In the genomic region with DNA sequence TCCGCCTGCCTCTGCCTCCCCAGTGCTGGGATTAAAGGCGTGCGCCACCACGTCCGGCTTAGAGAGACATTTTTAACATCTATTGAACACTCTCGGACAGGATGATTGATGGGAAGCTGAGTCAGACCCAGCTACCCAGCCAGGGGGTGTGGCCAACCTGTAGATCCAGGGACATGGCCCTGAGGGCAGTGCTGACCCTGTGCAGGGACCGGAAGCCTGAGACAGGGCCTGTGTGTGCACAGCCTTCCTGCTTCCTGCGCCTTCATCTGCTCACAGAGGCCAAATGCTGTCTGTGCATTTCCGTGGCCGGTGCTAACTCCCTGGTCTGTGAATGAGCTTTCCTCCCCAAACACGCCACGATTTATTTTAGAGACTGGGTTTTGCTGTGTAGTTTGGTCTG, we compare ENCODE assay signal across 15 mouse cellular contexts. TPM values are rescaled to one million over a fixed set of nuclear protein-coding genes. Genes with fewer than 3 reads are reported as not detected.
DNase-seq lines count a peak whose midpoint lies in the region; ATAC-seq lines count a peak whose summit lies in the region.
"Had no signal": no experiment of that assay in that cellular context is flagged by ENCODE, and none has a peak within 500 bp of the region (broad histone marks: within the 10 kb centered on the region; RNA-seq: fewer than 3 reads in every experiment).

No protein-coding gene starts in this region.

- H3K27me3 ChIP-seq in lung, embryonic 16.5 days (ENCODE audit: control insufficient read depth, insufficient read depth, low read depth, low read length): no peaks in the 10 kb centered on the region
- H3K27me3 ChIP-seq: liver, embryonic 13.5 days; neural tube, embryonic 13.5 days had no signal

- H3K36me3 ChIP-seq in lung, embryonic 16.5 days (ENCODE audit: control insufficient read depth, insufficient read depth, low read length): no peaks in the 10 kb centered on the region; the same call in none of the 2 replicates

- 67% methylated on average over 12 of the region's 12 CpGs for WGBS in lung, embryonic 16.5 days

- H3K27ac ChIP-seq in lung, embryonic 16.5 days (ENCODE audit: low read length): 0 out of 2 replicates have a peak overlapping the region, but pooled peaks have one; percentile 17
- H3K27ac ChIP-seq: macrophage; neural tube, embryonic 13.5 days had no signal

- peak; percentile 29 to 58 for DNase-seq in heart, adult 9 months (ENCODE audit: low spot score in 2 of 2)
- no peak for DNase-seq in heart, adult 8-10 months (ENCODE audit: low spot score)
- no peak for DNase-seq in lung, postnatal 14 days
- peak; percentile 77 for DNase-seq in adrenal gland, postnatal 25 days
- DNase-seq in kidney, postnatal 36 days: peak; percentile 66 to 77
- DNase-seq in spleen, postnatal 4 days (ENCODE audit: low spot score in 2 of 2): no peak
- DNase-seq: B cell, adult 2 months; cerebellum, adult 11 months; liver, embryonic 13.5 days had no signal

- no peak overlapping the region for H3K4me2 ChIP-seq in lung, embryonic 16.5 days (ENCODE audit: low read depth, low read length)
- H3K4me2 ChIP-seq: liver, embryonic 13.5 days; neural tube, embryonic 13.5 days had no signal

- no peak overlapping the region for H3K9ac ChIP-seq in lung, embryonic 16.5 days (ENCODE audit: low read length)
- H3K9ac ChIP-seq: liver, embryonic 13.5 days; neural tube, embryonic 13.5 days had no signal

- 0 out of 2 replicates have a peak, but pooled peaks have one; percentile 15 for ATAC-seq in lung, embryonic 16.5 days (ENCODE audit: low read depth)
- ATAC-seq in erythroid progenitor cell, adult 5-6 weeks (replicated peaks; ENCODE audit: low FRiP score, poor library complexity, severe bottlenecking): no peak
- ATAC-seq: inflammation-experienced regulatory T-cells, adult 6 months had no signal

- peaks cover 8% of the 10 kb centered on the region for H3K4me1 ChIP-seq in lung, embryonic 16.5 days (replicated peaks; ENCODE audit: control insufficient read depth, insufficient read depth, low read length)

- no peaks in the 10 kb centered on the region for H3K9me3 ChIP-seq in lung, embryonic 16.5 days (ENCODE audit: control insufficient read depth, low read length)
- H3K9me3 ChIP-seq: liver, embryonic 13.5 days; neural tube, embryonic 13.5 days had no signal

- no peak overlapping the region for H3K4me3 ChIP-seq in lung, embryonic 16.5 days (ENCODE audit: low read length)
- H3K4me3 ChIP-seq: liver, embryonic 13.5 days; neural tube, embryonic 13.5 days had no signal

RNA-seq across cellular contexts. Expression of a gene that starts 3.1 kb away (rescaled TPM):
- 1 to 10 TPM; 5.2 to 7.2 (median 6.6) TPM for total RNA-seq in heart, adult 8-10 months (2022)
- 7.2 and 7.9 TPM in 2 replicates for polyA plus RNA-seq in lung, embryonic 16.5 days (2015; fragmentation: Nextera tagmentation; extraction: Ambion mirVana)
- total RNA-seq in adrenal gland, postnatal 25 days (2021): 19.0 and 32.0 TPM in 2 replicates
- not detected in 2 replicates for total RNA-seq in erythroid progenitor cell, adult 5-6 weeks (2015; ENCODE audit: low replicate concordance)
- total RNA-seq in erythroid progenitor cell, adult 5-6 weeks (2017; ENCODE audit: low replicate concordance): 9.4 TPM in 1 of 2 replicates, not detected in the other

RNA-seq across cellular contexts. Expression of a gene that starts 51.8 kb away (rescaled TPM):
- total RNA-seq in heart, adult 8-10 months (2022): 10 to 100 TPM; 13.5 to 15.3 (median 13.8) TPM
- polyA plus RNA-seq in lung, embryonic 16.5 days (2015; fragmentation: Nextera tagmentation; extraction: Ambion mirVana): 8.0 and 8.2 TPM in 2 replicates
- total RNA-seq in adrenal gland, postnatal 25 days (2021): 11.8 and 18.8 TPM in 2 replicates
- total RNA-seq in erythroid progenitor cell, adult 5-6 weeks (2015; ENCODE audit: low replicate concordance): not detected in 2 replicates
- total RNA-seq in erythroid progenitor cell, adult 5-6 weeks (2017; ENCODE audit: low replicate concordance): not detected in 2 replicates
- total RNA-seq: hematopoietic stem cell, adult 5-6 weeks had no signal
- polyA plus RNA-seq: inflammation-experienced regulatory T-cells, adult 6 months had no signal

Comparison
In these comparisons a context has a peak if more than half of its experiments do, and no peak if none do; other contexts are left out.
1. DNase-seq: peak in heart, adult 9 months (2 of 2), adrenal gland, postnatal 25 days (single experiment) and kidney, postnatal 36 days (2 of 2); none in heart, adult 8-10 months (single experiment), lung, postnatal 14 days (single experiment) and spleen, postnatal 4 days (0 of 2).
2. RNA of a gene that starts 51.8 kb away (total RNA-seq): 11.8 to 18.8 TPM in adrenal gland, postnatal 25 days and 13.5 to 15.3 TPM in heart, adult 8-10 months; not detected in erythroid progenitor cell, adult 5-6 weeks; every median in the first group is over 10 times any median in the second.